Mouse (Mus musculus) monocyte, adult 2 months (primary cell): ENCODE data around the gene Sap30l.

Experiments used
- DNase-seq, 2 experiments: peaks; one replicate each; pipeline ENCODE4 v3.0.0; 2022; ENCODE audit warnings: low spot score in 2 of 2, low read depth in 1 of 2

The Sap30l gene

GRCm38 (mm10) chr11:57800971-57801765 lies at the start of gene Sap30l:
Gene Sap30l (plus strand): TSS chr11:57801637.
- DNase-seq: peak; percentile 89 to 91

GRCm38 (mm10) chr11:57753538-57754203 lies 47.8 kb upstream of the Sap30l start:
- no peak for DNase-seq

DNA sequence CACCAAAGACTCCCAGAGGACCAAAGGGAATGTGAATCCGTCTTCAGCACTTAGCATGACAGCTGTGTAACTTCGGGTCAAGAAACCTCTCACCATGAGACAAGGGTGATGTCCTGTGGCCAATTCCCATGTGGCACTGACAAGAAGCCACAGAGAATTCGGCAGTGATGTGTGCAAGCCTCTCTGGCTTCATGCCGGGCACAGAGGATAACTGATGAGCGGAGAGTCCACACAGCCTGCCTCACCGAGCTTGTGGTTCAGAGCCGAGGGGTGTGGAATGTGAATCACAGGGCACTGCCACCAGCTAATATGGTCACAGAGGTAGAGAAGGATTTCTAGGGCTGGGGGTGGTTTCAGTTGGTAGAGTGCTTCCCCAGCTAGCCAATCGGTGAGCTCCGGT lies 42.8 kb upstream of the Sap30l start:
- DNase-seq: no peak

GRCm38 (mm10) chr11:57760509-57761058 lies 40.9 kb upstream of the Sap30l start:
- DNase-seq: no peak

GRCm38 (mm10) chr11:57761347-57761746 lies 40.1 kb upstream of the Sap30l start:
- DNase-seq: no peak

DNA sequence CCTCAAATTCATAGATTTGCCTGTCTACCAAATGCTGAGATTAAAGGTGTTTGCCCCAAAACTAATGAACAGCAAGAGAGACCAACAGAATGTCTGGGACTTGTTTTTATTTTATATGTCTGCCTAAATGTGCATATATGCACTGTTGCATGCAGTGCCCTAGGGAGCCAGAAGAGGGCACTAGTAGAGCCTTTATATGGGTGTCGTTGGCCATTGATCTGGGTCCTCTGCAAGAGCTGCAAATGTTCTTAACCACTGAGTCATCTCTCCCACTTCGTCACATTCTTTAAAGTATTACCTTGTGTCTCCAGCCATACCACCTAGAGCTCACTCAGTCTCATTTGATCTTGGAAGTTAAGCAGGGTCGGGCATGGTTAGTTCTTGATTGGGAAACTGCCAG lies 37.3 kb upstream of the Sap30l start:
- DNase-seq: no peak

DNA sequence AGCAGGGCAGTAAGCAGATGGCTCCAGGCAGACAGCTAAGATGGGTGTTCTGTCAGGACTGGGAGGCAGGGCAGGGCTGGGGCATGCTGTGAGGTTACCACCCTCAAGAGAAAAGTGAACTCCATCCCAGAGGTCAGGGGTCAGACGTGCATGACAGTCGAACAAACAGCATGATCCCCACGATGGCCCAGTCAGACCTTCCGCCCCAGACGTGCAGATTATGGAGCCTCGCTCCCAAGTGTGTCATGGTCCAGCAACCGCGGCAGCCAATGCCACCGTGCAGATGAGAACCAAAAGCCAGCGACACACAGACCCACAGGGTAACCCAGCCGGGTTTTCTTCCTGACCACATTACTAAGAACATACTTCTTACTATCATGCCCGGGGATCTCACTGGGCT lies 34.8 kb upstream of the Sap30l start:
- DNase-seq: no peak

DNA sequence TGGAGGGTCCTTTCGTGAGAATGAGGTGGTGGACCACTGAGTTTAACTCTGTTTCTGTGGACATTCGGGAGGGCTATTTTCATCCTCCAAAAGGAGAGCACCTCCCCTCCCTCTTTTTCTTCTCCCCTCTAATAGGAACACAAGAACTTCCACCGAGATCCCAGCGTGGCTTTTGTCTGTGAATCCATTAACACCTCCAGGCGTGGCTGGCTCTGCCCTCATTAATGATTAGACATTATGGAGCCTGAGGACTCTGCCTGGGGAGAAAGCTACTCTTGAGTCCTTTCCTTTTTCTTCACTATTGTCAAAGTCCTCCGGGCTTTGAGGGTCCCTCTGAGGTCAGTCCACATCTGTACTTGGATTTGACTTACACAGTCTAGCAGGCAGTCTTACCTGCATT lies 34.3 kb upstream of the Sap30l start:
- no peak for DNase-seq

DNA sequence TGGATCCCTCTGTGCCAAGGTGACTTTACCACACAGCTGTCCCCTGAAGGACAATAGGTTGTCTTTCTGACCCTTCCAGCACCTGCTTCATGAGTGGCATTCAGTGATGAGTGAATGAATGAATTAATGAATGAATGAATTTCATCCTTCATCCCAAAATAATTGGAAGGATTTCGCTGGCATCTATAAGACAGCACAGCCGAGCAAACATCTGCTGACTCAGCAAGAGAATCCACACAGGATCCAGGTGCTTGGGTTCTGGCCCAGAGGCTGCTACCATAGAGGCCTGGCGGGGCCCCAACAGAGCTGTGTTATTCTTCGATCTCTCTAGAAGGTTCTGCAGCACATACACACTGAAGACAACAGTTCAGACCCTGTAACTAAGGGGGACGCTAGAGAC lies 30.7 kb upstream of the Sap30l start:
- DNase-seq: no peak

DNA sequence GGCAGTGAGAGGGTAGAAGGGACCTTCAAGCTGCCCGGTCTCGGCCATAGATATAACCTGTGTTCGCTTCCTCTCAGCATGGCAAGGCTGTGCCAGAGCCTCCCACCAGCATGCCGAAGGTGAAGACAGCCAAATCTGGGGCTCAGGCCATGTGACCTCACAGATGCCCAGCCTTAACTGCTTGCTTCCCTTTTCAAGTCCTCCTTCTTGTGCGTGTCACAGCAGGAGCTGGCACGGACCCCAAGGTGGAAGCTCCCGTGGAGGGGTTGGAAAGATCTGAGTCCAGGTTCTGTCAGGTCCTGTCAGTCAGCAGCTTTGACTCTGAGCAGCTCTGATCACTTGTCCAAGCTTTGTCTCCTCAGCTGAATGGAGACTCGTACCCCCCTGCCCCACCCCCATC lies 29.8 kb upstream of the Sap30l start:
- DNase-seq: no peak

- no peak for DNase-seq
Observed at GRCm38 (mm10) chr11:57773479-57773878, 28.0 kb upstream of the Sap30l start.

DNA sequence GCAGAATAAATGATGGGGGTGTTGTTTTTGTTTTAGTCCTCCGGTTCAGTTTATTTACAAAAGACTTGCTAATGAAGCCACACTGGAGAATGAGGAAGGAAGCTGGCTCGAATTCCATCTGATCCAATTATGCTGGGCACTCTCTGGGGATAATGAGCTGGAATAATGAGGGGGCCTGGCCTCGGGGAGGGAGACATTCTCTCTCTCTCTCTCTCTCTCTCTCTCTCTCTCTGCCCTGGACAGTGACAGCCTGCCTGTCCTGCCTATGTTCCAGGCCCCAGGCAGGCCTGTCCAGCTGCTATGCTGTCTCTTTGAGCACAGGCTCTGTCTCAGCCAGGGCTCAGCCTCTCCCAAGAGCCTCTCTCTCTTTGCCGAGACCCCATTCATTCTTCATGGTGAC lies 27.5 kb upstream of the Sap30l start:
- DNase-seq: no peak

DNA sequence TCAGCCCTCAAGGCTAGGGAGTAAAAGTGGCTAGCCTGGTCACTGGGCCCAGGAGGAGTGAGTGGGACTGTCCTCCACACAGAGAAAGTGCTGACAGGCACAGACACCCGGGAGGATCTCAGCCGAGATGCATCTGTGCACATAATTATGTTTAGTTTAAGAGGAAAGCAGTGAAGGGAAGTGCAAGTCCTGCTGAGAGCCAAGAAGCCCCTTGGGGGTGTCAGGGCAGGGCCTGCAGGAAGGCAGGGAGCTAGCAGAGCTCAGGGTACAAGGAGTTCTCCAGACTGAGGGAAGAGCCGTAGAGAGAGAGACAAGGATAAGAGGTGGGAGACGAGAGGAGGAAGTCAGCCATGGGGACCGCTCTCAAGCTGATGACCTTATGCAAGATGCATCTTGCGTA lies 25.6 kb upstream of the Sap30l start:
- DNase-seq: no peak

DNA sequence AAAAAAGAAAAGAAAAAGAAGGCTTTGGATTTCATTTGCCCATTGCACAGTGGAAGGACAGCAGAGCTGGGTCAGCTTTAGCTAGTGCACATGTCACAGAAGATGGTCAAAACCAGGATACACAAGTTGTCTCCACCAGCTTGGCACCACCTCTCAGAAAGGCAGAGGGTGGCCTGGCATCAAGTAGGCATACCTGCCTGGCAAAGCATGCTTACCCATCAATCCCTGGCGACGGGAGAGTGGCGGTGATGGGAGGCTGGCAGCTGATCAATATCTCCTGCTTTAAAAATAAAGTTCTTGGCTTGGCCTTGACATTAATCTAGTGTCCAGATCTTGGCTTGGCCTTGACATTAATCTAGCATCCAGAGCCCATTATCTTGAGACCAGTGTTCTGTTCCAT lies 24.9 kb upstream of the Sap30l start:
- DNase-seq: no peak

DNA sequence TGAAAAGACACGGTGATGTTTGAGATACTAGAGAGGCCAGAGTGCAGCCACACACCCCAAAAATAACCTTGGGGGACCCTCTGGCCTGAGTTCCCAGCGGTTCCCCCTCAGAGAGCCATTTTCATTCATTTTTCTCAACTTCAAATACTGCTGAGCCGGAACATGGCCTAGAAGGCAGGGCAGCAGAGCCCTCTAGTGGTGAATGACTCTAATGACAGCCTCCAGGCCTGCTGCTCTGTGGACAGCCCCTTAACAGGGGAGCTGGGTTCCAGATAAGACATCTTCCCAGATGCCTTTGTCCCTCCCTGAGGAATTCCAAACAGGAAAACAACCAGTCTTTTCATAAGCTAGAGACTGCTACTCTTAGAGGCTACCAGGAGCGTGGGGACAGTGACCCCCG lies 23.1 kb upstream of the Sap30l start:
- DNase-seq: no peak

GRCm38 (mm10) chr11:57779824-57780223 lies 21.6 kb upstream of the Sap30l start:
- no peak for DNase-seq

- no peak for DNase-seq
Observed at GRCm38 (mm10) chr11:57786616-57787418, 14.6 kb upstream of the Sap30l start.

DNA sequence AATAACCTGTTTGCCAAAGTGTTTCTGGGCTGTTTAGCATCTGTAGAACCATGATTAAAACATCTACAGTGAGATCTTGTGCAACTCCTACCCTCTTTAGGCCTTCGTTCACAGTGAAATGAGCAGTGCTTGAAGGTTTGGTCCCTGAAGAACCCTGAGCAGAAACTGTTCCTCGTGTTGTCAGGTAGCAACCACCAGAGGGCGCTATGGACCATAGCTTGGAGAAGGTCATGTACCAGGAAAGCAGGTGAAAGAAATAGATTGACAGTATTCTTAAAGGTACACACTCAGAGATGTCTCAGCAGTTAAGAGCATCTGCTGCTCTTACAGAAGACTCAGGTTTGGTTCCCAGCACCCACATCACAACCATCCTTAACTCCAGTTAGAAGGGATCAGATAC lies 13.5 kb upstream of the Sap30l start:
- peak in 1 of 2 experiments; percentile 26 for DNase-seq

DNA sequence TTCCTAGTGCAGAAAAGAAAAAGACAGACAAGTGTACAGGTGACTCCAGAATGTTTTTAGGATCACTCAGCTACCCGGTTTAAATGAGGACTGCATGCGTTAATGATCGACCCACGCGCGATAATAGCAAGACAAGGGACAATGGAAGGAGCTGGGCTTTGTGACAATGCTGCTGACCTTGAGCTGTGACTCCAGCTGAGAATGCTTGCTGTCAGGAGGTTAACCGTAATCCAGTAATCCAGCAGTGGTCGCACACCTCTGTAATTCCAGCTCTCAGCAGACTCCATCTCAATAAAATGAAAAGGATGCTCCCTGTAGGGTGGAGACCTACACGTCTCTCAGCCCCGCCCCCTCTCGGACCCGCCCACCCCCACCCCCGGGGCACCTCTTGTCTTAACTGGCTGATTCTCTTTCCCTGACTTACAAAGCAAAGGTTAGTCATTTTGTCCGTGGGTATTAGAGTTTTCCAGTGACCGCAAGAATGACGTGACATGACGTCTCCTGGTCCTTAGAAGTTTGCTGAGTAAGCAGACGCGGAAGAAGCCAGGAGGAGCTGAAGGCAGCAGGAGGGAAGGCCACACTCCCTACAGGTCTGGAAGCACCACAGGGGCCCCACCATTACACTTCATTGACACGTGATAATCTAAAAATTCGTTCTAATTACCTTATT lies 10.4 kb upstream of the Sap30l start:
- no peak for DNase-seq

DNA sequence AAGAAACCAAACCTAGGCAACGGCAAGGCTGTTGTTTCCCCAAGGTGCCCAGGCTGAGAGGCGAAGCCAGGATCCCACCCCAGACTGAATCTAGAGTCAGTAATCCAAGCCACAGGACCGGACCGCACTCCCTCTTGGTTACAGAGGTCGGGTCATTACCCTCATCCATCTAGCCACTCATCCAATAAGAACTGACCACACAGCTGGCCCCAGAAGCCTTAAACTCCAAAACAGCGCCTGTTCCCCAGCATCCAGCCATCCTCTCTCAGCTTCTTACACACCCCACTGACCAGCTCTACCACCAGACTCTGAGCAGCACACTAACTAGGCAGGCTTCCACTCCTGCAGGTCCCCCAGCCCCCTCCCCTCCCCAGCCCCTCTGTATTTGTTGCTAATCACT lies 6.4 kb upstream of the Sap30l start:
- no peak for DNase-seq

- DNase-seq: no peak
Observed at GRCm38 (mm10) chr11:57797828-57798227, 3.6 kb upstream of the Sap30l start.
